8 mouse cellular contexts compared by ENCODE assay signal in genomic region chr11:53892716-53893416, GRCm38 (mm10). TPM values are rescaled to one million over a fixed set of nuclear protein-coding genes. Genes with fewer than 3 reads are reported as not detected.
DNase-seq lines count a peak whose midpoint lies in the region; ATAC-seq and TF ChIP-seq lines count a peak whose summit lies in the region.

No protein-coding gene starts in this region.

- H3K27me3 ChIP-seq in heart, embryonic 12.5 days (replicated peaks) = no peaks in the 10 kb centered on the region
- H3K27me3 ChIP-seq in erythroblast, embryonic 14.5 days (ENCODE audit: control insufficient read depth) = no peaks in the 10 kb centered on the region
- no peaks in the 10 kb centered on the region for H3K27me3 ChIP-seq in liver, embryonic 14.5 days (ENCODE audit: control insufficient read depth, insufficient read depth, low read length)
- no peaks in the 10 kb centered on the region for H3K27me3 ChIP-seq in forebrain, embryonic 16.5 days (replicated peaks; ENCODE audit: control insufficient read depth, insufficient read depth, low read length)

- ATAC-seq in heart, embryonic 12.5 days (ENCODE audit: insufficient number of reproducible peaks, low FRiP score) = no peak
- ATAC-seq in liver, embryonic 14.5 days (ENCODE audit: insufficient read depth) = no peak
- no peak for ATAC-seq in forebrain, embryonic 16.5 days

- H3K9ac ChIP-seq in heart, embryonic 12.5 days = no peak overlapping the region
- no peak overlapping the region for H3K9ac ChIP-seq in liver, embryonic 14.5 days (replicated peaks)
- H3K9ac ChIP-seq in forebrain, embryonic 16.5 days (replicated peaks; ENCODE audit: low read depth, low read length) = no peak overlapping the region

- no peaks in the 10 kb centered on the region for H3K9me3 ChIP-seq in heart, embryonic 12.5 days (replicated peaks)
- no peaks in the 10 kb centered on the region for H3K9me3 ChIP-seq in erythroblast, embryonic 14.5 days (ENCODE audit: control insufficient read depth, low read length)
- no peaks in the 10 kb centered on the region for H3K9me3 ChIP-seq in liver, embryonic 14.5 days (ENCODE audit: control insufficient read depth, low read length)
- no peaks in the 10 kb centered on the region for H3K9me3 ChIP-seq in forebrain, embryonic 16.5 days (ENCODE audit: control insufficient read depth, low read length)

- H3K4me2 ChIP-seq in heart, embryonic 12.5 days = no peak overlapping the region
- H3K4me2 ChIP-seq in liver, embryonic 14.5 days (ENCODE audit: low read depth) = peak overlapping the region; percentile 44
- H3K4me2 ChIP-seq in forebrain, embryonic 16.5 days (ENCODE audit: low read length) = no peak overlapping the region

- TF ChIP-seq CTCF in liver, embryonic 14.5 days (IDR thresholded peaks at IDR 0.05; ENCODE audit: low read depth) = no peak

- peak; percentile 35 for DNase-seq in heart, adult 8-10 months (ENCODE audit: low spot score)
- DNase-seq in liver, embryonic 14.5 days (ENCODE audit: low read depth in 3 of 3, low spot score in 3 of 3) = peak; percentile 44 to 58 (median 53)
- DNase-seq in spleen, adult 18-20 months = peak; percentile 30 to 35
- DNase-seq in adipocyte (ENCODE audit: low spot score) = no peak
- DNase-seq in ovary, adult 18-20 months (ENCODE audit: low spot score) = no peak

- H3K36me3 ChIP-seq in heart, embryonic 12.5 days = no peaks in the 10 kb centered on the region
- no peaks in the 10 kb centered on the region for H3K36me3 ChIP-seq in erythroblast, embryonic 14.5 days (ENCODE audit: control insufficient read depth)
- H3K36me3 ChIP-seq in liver, embryonic 14.5 days (replicated peaks; ENCODE audit: control insufficient read depth, insufficient read depth, low read depth) = no peaks in the 10 kb centered on the region
- H3K36me3 ChIP-seq in forebrain, embryonic 16.5 days (ENCODE audit: control insufficient read depth, insufficient read depth) = no peaks in the 10 kb centered on the region

- no peak for TF ChIP-seq EP300 in liver, embryonic 14.5 days (IDR thresholded peaks at IDR 0.05; ENCODE audit: low read depth)

- H3K4me1 ChIP-seq in heart, embryonic 12.5 days (replicated peaks) = peaks cover 29% of the 10 kb centered on the region
- H3K4me1 ChIP-seq in erythroblast, embryonic 14.5 days (ENCODE audit: control insufficient read depth) = peaks cover 44% of the 10 kb centered on the region
- peaks cover 7 to 12% of the 10 kb centered on the region in 2 experiments for H3K4me1 ChIP-seq in liver, embryonic 14.5 days (replicated peaks; ENCODE audit: control insufficient read depth in 2 of 2, insufficient read depth in 2 of 2, low read length in 1 of 2)
- peaks cover 16% of the 10 kb centered on the region for H3K4me1 ChIP-seq in forebrain, embryonic 16.5 days (replicated peaks; ENCODE audit: control insufficient read depth, insufficient read depth, low read length)

- no peak overlapping the region for H3K27ac ChIP-seq in heart, embryonic 12.5 days (ENCODE audit: poor library complexity, severe bottlenecking)
- peak overlapping the region; percentile 36 for H3K27ac ChIP-seq in liver, embryonic 14.5 days
- no peak overlapping the region for H3K27ac ChIP-seq in forebrain, embryonic 16.5 days (ENCODE audit: low read length)

- WGBS in heart, embryonic 12.5 days = 47% methylated on average over 9 of the region's 9 CpGs
- WGBS in liver, embryonic 14.5 days (ENCODE audit: insufficient replicate concordance) = 10% methylated on average over 9 of the region's 9 CpGs
- WGBS in forebrain, embryonic 16.5 days = 45% methylated on average over 9 of the region's 9 CpGs

- H3K4me3 ChIP-seq in heart, embryonic 12.5 days = no peak overlapping the region
- H3K4me3 ChIP-seq in erythroblast, embryonic 14.5 days (replicated peaks) = peak overlapping the region; percentile 41
- peak overlapping the region in 1 of 2 experiments; percentile 28; a peak in 1 of 4 replicates for H3K4me3 ChIP-seq in liver, embryonic 14.5 days (ENCODE audit: insufficient read depth in 1 of 2, low read depth in 2 of 2, low read length in 2 of 2)
- no peak overlapping the region for H3K4me3 ChIP-seq in forebrain, embryonic 16.5 days (replicated peaks; ENCODE audit: low read length)

RNA-seq across cellular contexts. Expression of gene Slc22a5, which starts 1.4 kb away (rescaled TPM):
- 10 to 100 TPM; 19.8 to 26.2 (median 23.5) TPM for total RNA-seq in heart, adult 8-10 months (2022)
- 8.9 and 9.6 TPM in 2 replicates for polyA plus RNA-seq in heart, embryonic 12.5 days (2016; fragmentation: Nextera tagmentation; extraction: Ambion mirVana)
- 0.07 TPM in 1 of 2 replicates, not detected in the other for polyA plus RNA-seq in erythroblast, embryonic 14.5 days (2012)
- 1.5 and 1.7 TPM in 2 replicates for polyA plus RNA-seq in liver, embryonic 14.5 days (2012; rRNA removed)
- 1.9 and 2.6 TPM in 2 replicates for polyA plus RNA-seq in liver, embryonic 14.5 days (2014; fragmentation: Nextera tagmentation; extraction: Ambion mirVana)
- polyA plus RNA-seq in forebrain, embryonic 16.5 days (2015; fragmentation: Nextera tagmentation; extraction: Ambion mirVana) = 11.8 and 12.0 TPM in 2 replicates

RNA-seq across cellular contexts. Expression of gene Gm12216, which starts 33.8 kb away (rescaled TPM):
- 1 to 10 TPM; 1.2 to 3.0 (median 2.1) TPM for total RNA-seq in heart, adult 8-10 months (2022)
- 0.19 and 0.27 TPM in 2 replicates for polyA plus RNA-seq in heart, embryonic 12.5 days (2016; fragmentation: Nextera tagmentation; extraction: Ambion mirVana)
- polyA plus RNA-seq in erythroblast, embryonic 14.5 days (2012) = not detected in 2 replicates
- 0.15 TPM in 1 of 2 replicates, not detected in the other for polyA plus RNA-seq in liver, embryonic 14.5 days (2012; rRNA removed)
- polyA plus RNA-seq in liver, embryonic 14.5 days (2014; fragmentation: Nextera tagmentation; extraction: Ambion mirVana) = 0.14 TPM in 1 of 2 replicates, not detected in the other
- polyA plus RNA-seq in forebrain, embryonic 16.5 days (2015; fragmentation: Nextera tagmentation; extraction: Ambion mirVana) = 0.39 TPM in 1 of 2 replicates, not detected in the other

Comparison
In these comparisons a context has a peak if more than half of its experiments do, and no peak if none do; other contexts are left out.
1. DNase-seq: peak in heart, adult 8-10 months (single experiment), liver, embryonic 14.5 days (3 of 3) and spleen, adult 18-20 months (2 of 2); none in adipocyte (single experiment) and ovary, adult 18-20 months (single experiment).